Mouse (Mus musculus) liver, embryonic 14.5 days (tissue): ENCODE measurements around the gene Apoh.

Experiments
- CTCF ChIP-seq: IDR thresholded peaks from 2 replicates; pipeline ENCODE4 v1.5.1; 2016; ENCODE audit warnings: antibody characterized with exemption, low read depth, control low read depth
- EP300 ChIP-seq: IDR thresholded peaks from 2 replicates; pipeline ENCODE4 v1.6.1; 2016; ENCODE audit warnings: antibody characterized with exemption, low read depth

DNA sequence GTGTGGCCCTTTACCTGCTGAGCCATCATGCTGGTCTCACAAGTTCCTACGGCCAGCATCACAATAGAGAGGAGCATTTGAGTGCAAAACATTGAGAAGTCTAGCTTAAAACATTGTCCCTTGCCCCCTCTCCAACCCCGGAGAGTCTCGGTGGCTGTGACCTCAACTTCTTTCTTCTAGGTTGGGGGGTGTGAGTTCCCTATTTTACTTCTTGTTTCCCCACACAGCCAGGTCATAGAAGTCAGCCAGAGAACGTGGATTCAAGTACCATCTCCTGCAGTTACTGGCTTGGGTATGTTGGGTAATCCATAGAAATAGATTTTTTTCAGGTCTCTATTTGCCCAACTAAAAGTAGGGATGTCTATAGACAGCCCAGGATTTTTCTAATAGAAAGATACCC is 7.6 kb downstream of the Apoh start:
- TF ChIP-seq CTCF: no peak
- no peak for TF ChIP-seq EP300
